Mouse (Mus musculus) liver, embryonic 12.5 days (tissue): ENCODE results near the gene Zfp467. TPM values are rescaled to one million over a fixed set of nuclear protein-coding genes. Genes with fewer than 3 reads are reported as not detected.

ENCODE experiments used
- ATAC-seq: fragments of 200-750 bp; cut with Nextera tagmentation; 2 replicates; pipeline ENCODE4 v1.8.0; 2017; ENCODE audit warnings: moderate number of reproducible peaks, mild to moderate bottlenecking, moderate library complexity
- H3K27ac ChIP-seq: fragments of 300-500 bp; sonication (generic); 2 replicates; pipeline ENCODE4 v1.5.1; 2016; ENCODE audit warnings: mild to moderate bottlenecking
- H3K27me3 ChIP-seq: fragments of 300-500 bp; sonication (generic); replicated peaks from 2 replicates; pipeline ENCODE4 v1.6.1; 2016; ENCODE audit warnings: mild to moderate bottlenecking, moderate library complexity
- H3K36me3 ChIP-seq: fragments of 300-500 bp; sonication (generic); 2 replicates; pipeline ENCODE4 v1.6.1; 2016; ENCODE audit warnings: mild to moderate bottlenecking, moderate library complexity
- H3K4me1 ChIP-seq: fragments of 300-500 bp; sonication (generic); 2 replicates; pipeline ENCODE4 v1.6.1; 2016
- H3K4me2 ChIP-seq: fragments of 300-500 bp; sonication (generic); 2 replicates; pipeline ENCODE4 v1.6.1; 2016; ENCODE audit warnings: mild to moderate bottlenecking, moderate library complexity
- H3K4me3 ChIP-seq: fragments of 300-500 bp; sonication (generic); 2 replicates; pipeline ENCODE4 v1.5.1; 2016; ENCODE audit warnings: mild to moderate bottlenecking, moderate library complexity
- H3K9ac ChIP-seq: fragments of 300-500 bp; sonication (generic); 2 replicates; pipeline ENCODE4 v1.6.1; 2016; ENCODE audit warnings: mild to moderate bottlenecking, moderate library complexity
- H3K9me3 ChIP-seq: fragments of 300-500 bp; sonication (generic); replicated peaks from 2 replicates; pipeline ENCODE4 v1.6.1; 2016; ENCODE audit warnings: mild to moderate bottlenecking, moderate library complexity
- WGBS: fragments of 180-500 bp; shearing (Covaris S2); methylation state at CpG from one replicate; pipeline ENCODE4 v1.1.7; 2016; ENCODE audit not compliant: insufficient replicate concordance; 5-methylcytosine and 5-hydroxymethylcytosine counted together
- polyA plus RNA-seq: library from polyadenylated mRNA; unstranded; fragments of >200 nt; fragmentation: Nextera tagmentation; extraction: Ambion mirVana; gene quantifications from 2 replicates; pipeline ENCODE4 v1.2.1, GENCODE M21; 2016

The Zfp467 gene
- polyA plus RNA-seq, 1 experiment from 2014 or later: 3.9 TPM

DNA sequence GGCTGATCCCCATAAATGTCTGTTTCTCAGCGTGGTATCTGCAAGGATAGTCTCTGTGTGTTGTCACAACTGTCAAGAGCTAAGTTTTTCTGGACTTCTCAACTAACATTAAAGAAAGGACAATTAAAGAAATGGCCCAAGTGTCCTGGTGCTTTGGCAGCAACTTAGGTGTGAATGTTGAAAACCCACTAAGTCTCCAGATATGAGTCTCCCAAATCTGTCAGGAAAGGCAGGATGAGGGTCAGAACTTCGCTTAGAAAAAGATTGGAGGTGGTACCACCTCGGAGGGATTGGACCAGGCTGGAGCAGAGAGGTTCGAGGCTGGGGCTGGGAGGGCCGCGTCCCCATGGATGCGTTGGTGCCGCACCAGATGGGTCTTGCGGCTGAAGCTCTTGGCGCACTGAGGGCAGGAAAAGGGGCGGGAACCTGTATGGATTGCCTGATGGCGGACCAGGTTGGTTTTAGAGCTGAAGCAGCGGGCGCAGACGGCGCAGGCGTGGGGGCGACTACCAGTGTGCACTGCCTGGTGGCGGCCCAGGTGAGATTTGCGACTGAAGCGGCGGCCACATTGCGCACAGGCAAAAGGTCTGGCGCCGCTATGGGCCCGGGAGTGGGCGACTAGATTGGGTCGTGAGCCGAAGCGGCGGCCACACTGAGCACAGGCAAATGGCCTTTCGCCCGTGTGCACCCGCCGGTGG is 7.8 kb downstream of the Zfp467 start:
- Histone ChIP-seq H3K36me3 (peaks cover 35% of the 10 kb centered on the region), H3K27ac (no peak overlapping the region), H3K9ac (no peak overlapping the region), H3K4me3 (no peak overlapping the region), H3K9me3 (0 out of 2 replicates have a peak, but pooled peaks cover 8% of the 10 kb centered on the region), H3K4me1 (peaks cover 23% of the 10 kb centered on the region), H3K27me3 (peaks cover 30% of the 10 kb centered on the region), H3K4me2 (peak overlapping the region; percentile 12; the same call in 1 of the 2 replicates)
- no peak for ATAC-seq
- 62% methylated on average over 35 of the region's 35 CpGs for WGBS

DNA sequence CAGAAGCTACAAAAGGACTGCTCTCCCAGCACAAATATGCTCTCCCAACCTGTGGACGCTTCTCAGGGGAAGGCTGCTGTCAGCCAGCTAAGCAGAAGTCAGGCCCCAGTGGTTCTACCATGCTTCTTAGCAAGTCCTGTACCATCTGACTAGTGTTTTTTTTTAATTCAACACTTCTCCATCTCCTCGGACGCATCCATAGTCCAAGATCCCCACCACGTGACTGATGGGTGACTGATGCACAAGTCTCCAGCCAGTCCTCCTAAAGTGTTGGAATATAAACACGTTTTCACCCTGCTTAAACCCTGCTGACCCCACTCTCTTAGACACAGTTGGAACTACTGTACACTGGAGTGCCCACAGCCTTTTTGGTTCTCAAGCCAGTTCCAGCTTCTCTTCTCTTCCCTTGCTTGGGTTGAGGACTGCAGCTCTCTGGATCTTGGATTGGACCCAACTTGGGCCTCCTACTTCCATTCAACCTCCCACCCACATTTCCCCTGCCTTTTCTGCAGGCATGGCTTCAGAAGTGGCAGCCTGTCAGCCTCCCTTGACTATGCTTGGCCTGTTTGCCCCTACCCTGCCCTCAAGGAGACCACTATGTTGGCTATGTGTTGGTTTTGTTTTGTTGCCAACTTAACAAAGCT is 9.8 kb downstream of the Zfp467 start:
- Histone ChIP-seq H3K27ac (no peak overlapping the region), H3K36me3 (peaks cover 20% of the 10 kb centered on the region), H3K4me2 (no peak overlapping the region), H3K4me1 (peaks cover 27% of the 10 kb centered on the region), H3K9ac (no peak overlapping the region), H3K9me3 (no peaks in the 10 kb centered on the region), H3K27me3 (peaks cover 30% of the 10 kb centered on the region), H3K4me3 (no peak overlapping the region)
- ATAC-seq: no peak
- 67% methylated on average over 5 of the region's 5 CpGs for WGBS

DNA sequence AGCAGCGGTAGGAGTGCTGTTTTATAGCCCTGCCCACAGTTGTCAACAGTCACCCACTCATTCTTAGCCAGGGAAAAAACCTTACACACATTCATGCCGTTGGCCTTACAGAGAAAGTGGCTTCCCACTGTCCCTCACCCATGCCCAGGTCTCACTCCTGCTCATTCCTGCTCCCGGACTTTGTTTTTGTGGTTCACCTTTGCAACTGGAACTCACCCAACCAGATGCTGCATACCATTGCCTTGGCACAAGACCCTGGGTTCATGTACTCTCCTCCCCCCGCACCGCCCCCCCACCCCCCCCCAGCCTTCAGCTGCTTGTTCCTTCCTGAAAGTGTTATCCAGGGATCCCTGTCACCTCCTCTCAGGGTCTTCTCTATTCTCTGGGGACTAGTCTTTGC is 10.5 kb downstream of the Zfp467 start:
- 44% methylated on average over 5 of the region's 5 CpGs for WGBS
- Histone ChIP-seq H3K4me2 (no peak overlapping the region), H3K4me3 (no peak overlapping the region), H3K27me3 (peaks cover 30% of the 10 kb centered on the region), H3K36me3 (peaks cover 20% of the 10 kb centered on the region), H3K9me3 (no peaks in the 10 kb centered on the region), H3K27ac (no peak overlapping the region), H3K9ac (no peak overlapping the region), H3K4me1 (peaks cover 27% of the 10 kb centered on the region)
- ATAC-seq: no peak

DNA sequence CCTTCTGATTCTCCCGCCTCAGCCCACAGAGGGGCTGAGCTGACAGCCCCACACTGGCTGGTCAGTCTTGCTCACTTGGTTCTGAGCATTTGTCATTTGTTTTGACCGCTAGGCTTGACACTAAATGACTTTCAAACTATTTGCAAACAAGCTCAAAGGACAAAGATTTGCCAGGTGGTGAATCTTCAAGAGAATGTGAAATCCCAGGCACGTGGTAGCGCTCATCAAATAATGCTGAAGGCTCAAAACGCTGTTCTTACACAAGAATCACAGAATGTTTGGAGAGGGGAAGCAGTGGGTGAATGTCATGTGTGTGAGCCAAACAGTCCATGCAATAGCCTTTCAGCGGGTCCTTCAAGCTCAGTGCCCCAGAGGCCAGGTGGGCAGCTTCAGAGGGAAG is 11.0 kb downstream of the Zfp467 start:
- Histone ChIP-seq H3K36me3 (peaks cover 18% of the 10 kb centered on the region), H3K4me2 (no peak overlapping the region), H3K9ac (no peak overlapping the region), H3K9me3 (no peaks in the 10 kb centered on the region), H3K27ac (no peak overlapping the region), H3K4me1 (peaks cover 22% of the 10 kb centered on the region), H3K4me3 (no peak overlapping the region), H3K27me3 (peaks cover 28% of the 10 kb centered on the region)
- ATAC-seq: no peak
- WGBS: 49% methylated on average over 6 of the region's 6 CpGs

DNA sequence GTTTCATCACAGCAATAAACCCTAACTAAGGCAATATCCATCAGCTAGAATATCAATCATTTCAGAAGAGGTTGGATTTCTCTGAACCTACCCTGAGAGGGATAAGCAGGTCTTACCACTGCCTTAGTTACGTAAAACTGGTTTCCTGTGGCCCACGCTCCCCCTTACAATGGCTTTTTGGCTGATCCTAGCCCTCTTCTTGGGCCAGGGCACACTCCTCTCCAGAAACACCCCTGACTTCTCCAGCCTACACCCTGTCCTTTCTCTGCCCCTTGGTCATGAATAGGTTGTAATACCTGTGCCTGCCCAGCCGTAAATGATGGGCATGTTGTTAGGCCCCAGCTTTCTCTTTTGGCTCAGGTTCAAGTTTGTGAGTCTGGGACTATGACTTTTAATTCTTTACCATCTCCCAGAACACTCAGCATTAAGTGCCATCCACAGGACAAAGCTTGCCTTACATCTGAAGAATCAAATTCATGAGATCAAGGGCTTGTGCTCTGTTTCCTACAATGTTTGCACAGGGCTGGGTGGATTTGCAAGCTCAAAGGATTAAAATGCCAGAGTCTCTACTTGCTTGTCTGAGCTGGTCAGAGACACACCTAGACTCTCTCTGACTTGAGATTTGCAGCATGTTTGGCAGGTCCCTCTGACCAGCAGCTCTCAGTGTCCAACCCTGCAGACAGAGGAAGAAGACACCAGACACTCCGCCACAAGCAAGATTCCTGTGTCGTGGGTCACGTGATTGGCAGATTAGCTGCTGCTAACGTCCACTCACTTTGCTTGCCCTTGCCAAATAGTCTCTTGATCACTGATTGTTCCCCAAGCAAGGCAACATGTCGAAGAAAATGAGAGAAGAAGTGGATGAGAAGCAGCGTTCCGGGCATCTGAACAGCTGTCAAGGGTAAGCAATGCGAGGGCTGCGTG is 12.5 kb downstream of the Zfp467 start:
- ATAC-seq: no peak
- Histone ChIP-seq H3K9ac (no peak overlapping the region), H3K27ac (no peak overlapping the region), H3K27me3 (peaks cover 15% of the 10 kb centered on the region), H3K4me1 (peaks cover 16% of the 10 kb centered on the region), H3K4me2 (no peak overlapping the region), H3K4me3 (no peak overlapping the region), H3K36me3 (peaks cover 5% of the 10 kb centered on the region), H3K9me3 (no peaks in the 10 kb centered on the region)
- WGBS: 43% methylated on average over 12 of the region's 12 CpGs

DNA sequence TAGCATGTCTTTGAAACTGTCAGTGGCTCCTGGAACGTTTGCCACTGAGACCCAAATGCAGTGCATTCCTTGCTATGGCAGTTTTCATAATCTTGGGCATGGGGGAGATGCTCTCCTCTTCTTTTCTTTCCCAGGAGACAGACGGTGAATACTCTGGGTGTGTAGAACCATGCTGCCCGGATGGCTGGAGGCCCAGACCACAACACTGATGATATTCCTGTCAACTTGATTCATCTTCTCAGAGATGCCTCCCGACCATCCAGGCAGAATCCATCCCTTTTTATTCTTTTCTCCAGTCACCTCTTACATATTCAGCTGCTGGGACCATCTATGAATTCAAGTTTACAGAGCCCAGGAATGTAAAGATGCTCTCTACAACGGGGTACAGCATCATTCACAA is 14.9 kb downstream of the Zfp467 start:
- ATAC-seq: no peak
- WGBS: 52% methylated on average over 5 of the region's 5 CpGs
- no peak overlapping the region for H3K4me3 ChIP-seq
- H3K4me1 ChIP-seq: peaks cover 16% of the 10 kb centered on the region
- H3K36me3 ChIP-seq: no peaks in the 10 kb centered on the region
- H3K27me3 ChIP-seq: no peaks in the 10 kb centered on the region
- H3K9ac ChIP-seq: no peak overlapping the region
- no peaks in the 10 kb centered on the region for H3K9me3 ChIP-seq
- H3K4me2 ChIP-seq: no peak overlapping the region
- H3K27ac ChIP-seq: no peak overlapping the region

DNA sequence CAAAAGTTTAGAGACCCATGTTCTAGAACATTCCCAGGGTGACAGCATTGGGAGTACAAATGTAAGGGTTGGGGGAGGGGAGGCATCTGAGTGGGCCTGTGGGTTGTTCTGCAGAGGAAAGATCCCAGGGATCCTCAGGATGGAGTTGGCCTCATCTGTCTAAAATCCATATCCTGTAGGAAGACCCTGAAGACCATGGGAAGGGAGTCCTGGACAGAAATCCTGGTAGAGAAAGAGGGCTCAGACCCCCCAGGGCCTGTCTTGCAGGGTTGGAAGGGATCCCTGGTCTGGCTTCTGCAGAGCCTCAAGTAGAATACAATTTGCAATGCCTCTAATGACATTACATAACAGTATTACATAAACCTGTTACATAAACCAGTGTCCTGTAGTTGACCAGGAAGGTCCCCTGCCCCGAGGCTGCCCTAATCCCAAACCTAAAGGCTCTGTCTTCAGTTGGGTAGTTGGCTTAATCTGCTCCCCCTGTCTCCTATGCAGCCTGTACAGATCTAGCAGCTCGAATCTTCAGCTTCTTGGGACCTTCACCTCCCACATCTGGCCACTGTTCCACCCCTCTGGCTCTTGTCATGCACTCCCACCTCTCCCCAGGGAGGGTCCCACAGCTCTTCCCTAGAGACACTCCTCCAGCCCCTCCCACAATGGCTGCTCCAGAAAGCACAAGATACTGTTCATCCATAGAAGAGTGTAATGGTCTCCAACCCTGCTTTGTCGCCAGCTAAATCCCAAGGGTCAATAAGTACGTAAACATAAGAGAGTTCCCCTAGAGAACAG is 16.7 kb downstream of the Zfp467 start:
- ATAC-seq: no peak

DNA sequence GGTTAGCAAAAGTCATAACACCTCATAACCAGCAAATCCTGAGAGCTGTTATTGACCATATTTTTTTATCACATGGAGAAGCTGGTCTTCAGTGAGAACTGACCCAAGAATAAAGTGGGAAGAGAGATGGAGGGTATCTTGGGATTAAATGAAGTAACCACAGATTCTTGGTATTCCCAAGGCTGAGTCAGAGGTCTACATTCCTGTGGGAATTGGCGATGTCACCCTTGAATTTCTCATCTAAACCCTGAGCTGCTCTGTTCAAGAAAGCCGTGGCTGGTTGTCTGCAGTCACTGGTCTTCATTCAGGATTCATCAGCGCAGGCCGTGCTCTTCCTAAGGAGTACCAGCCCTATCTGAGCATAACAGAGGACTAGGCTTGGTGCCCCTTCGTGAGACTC is 18.7 kb downstream of the Zfp467 start:
- H3K27me3 ChIP-seq: no peaks in the 10 kb centered on the region
- ATAC-seq: no peak

More for the DNA sequence above, 16.7 kb downstream of the Zfp467 start:
- Histone ChIP-seq H3K27ac (no peak overlapping the region), H3K36me3 (no peaks in the 10 kb centered on the region), H3K4me3 (no peak overlapping the region), H3K4me1 (peaks cover 13% of the 10 kb centered on the region), H3K9ac (no peak overlapping the region), H3K4me2 (no peak overlapping the region), H3K9me3 (no peaks in the 10 kb centered on the region), H3K27me3 (no peaks in the 10 kb centered on the region)
- 45% methylated on average over 4 of the region's 4 CpGs for WGBS

DNA sequence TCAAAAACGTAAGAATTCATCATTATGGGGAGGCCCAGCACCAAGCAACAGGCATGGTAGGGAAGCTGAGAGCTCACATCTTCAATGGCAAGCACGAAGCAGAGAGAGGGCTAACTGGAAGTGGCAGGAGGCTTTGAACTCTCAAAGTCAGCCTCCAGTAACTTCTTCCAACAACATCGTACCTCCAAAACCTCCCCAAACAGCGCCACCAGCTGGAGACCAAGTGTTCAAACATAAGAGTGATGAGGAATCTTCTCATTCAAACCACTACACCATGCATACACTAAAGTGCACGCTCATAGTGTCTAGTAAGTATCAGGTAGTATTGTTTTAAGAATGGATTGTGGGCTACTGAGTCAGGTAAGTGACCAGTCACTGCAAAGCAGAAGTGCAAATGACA is 21.6 kb downstream of the Zfp467 start:
- Histone ChIP-seq H3K9ac (no peak overlapping the region), H3K4me3 (no peak overlapping the region), H3K4me2 (no peak overlapping the region), H3K4me1 (no peaks in the 10 kb centered on the region), H3K27me3 (no peaks in the 10 kb centered on the region), H3K27ac (no peak overlapping the region), H3K36me3 (no peaks in the 10 kb centered on the region), H3K9me3 (no peaks in the 10 kb centered on the region)
- ATAC-seq: no peak
- WGBS: 55% methylated on average over 5 of the region's 5 CpGs

More for the DNA sequence above, 18.7 kb downstream of the Zfp467 start:
- Histone ChIP-seq H3K4me2 (no peak overlapping the region), H3K4me3 (no peak overlapping the region), H3K4me1 (no peaks in the 10 kb centered on the region), H3K27ac (no peak overlapping the region), H3K36me3 (no peaks in the 10 kb centered on the region), H3K9me3 (no peaks in the 10 kb centered on the region), H3K9ac (no peak overlapping the region)
- 45% methylated on average over 5 of the region's 5 CpGs for WGBS

DNA sequence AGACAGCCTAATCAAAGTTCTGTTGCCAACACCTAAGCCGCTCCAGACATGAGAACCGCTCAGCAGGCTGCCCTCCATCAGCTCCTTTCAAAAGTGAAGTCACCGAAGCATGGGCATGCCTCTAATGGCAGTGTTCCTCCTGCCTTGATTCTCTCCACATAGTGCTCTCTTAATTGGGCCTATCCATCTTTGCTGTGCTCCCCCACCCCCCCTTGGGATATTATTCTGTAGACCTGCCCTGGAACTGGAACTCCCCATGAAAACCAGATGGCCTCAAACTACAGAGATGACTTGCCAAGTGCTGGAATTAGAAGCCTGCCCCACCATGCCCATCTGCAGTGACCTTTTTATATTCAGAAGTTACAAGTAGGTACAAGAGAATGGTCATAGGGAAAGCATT is 22.3 kb downstream of the Zfp467 start:
- H3K27ac ChIP-seq: no peak overlapping the region
- H3K4me3 ChIP-seq: no peak overlapping the region
- H3K9me3 ChIP-seq: no peaks in the 10 kb centered on the region
- H3K9ac ChIP-seq: no peak overlapping the region
- ATAC-seq: no peak
- no peak overlapping the region for H3K4me2 ChIP-seq
- 79% methylated on average over 3 of the region's 3 CpGs for WGBS
- H3K27me3 ChIP-seq: no peaks in the 10 kb centered on the region
- H3K36me3 ChIP-seq: no peaks in the 10 kb centered on the region
- H3K4me1 ChIP-seq: no peaks in the 10 kb centered on the region

DNA sequence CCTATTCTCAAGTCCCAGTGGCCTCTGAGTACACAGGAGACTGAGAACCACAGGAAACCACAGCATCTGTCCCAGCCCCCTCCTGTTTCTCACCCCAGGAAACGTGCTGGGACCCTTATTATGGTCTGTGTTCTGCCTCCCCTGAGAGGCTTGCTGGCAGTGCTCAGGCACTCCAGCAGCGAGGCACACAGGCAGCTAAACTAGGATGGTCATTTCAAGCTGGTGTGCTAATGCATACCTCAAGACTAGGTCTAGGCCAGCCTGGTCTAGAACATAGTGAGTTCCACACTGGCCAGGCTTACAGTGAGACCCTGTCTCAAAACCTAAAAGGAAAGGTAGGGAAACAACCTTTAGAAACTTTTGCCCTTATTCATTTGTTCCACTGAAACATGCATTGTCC is 25.0 kb downstream of the Zfp467 start:
- WGBS: 0% methylated on average over 2 of the region's 2 CpGs
- Histone ChIP-seq H3K36me3 (peaks cover 16% of the 10 kb centered on the region), H3K4me2 (no peak overlapping the region), H3K9ac (no peak overlapping the region), H3K27me3 (no peaks in the 10 kb centered on the region), H3K4me3 (no peak overlapping the region), H3K27ac (no peak overlapping the region), H3K9me3 (no peaks in the 10 kb centered on the region), H3K4me1 (no peaks in the 10 kb centered on the region)
- ATAC-seq: no peak
